Mouse (Mus musculus) R1 (cell line): ENCODE data around the gene Lamc1.
"Not testable (repeated sequence)": the region's sequence is repeated elsewhere in the genome, so short reads cannot be mapped to it uniquely, and the experiment has no call there.

ENCODE experiments used
- DNase-seq: peaks from one replicate; pipeline ENCODE4 v3.0.0-alpha.2; 2018; ENCODE audit warnings: low read depth, low spot score

Gene Lamc1

GRCm38 (mm10) chr1:153331796-153332443 is 666 bp downstream of the Lamc1 start:
- DNase-seq: peak; percentile 67

GRCm38 (mm10) chr1:153331206-153331605 is 1.4 kb downstream of the Lamc1 start:
- DNase-seq: no peak

- peak; percentile 59 for DNase-seq
Observed at GRCm38 (mm10) chr1:153329306-153329705, 3.3 kb downstream of the Lamc1 start.

GRCm38 (mm10) chr1:153327063-153327462 is 5.5 kb downstream of the Lamc1 start:
- DNase-seq: no peak

- no peak for DNase-seq
Observed at GRCm38 (mm10) chr1:153326226-153326625, 6.4 kb downstream of the Lamc1 start.

GRCm38 (mm10) chr1:153321404-153321803 is 11.2 kb downstream of the Lamc1 start:
- DNase-seq: no peak

- DNase-seq: peak; percentile 75
Observed at GRCm38 (mm10) chr1:153320554-153321147, 11.9 kb downstream of the Lamc1 start.

- DNase-seq: peak; percentile 62
Observed at GRCm38 (mm10) chr1:153320121-153320520, 12.5 kb downstream of the Lamc1 start.

GRCm38 (mm10) chr1:153318741-153319140 is 13.8 kb downstream of the Lamc1 start:
- DNase-seq: no peak

GRCm38 (mm10) chr1:153318287-153318686 is 14.3 kb downstream of the Lamc1 start:
- DNase-seq: no peak

GRCm38 (mm10) chr1:153317486-153318260 is 14.9 kb downstream of the Lamc1 start:
- no peak for DNase-seq

- DNase-seq: no peak
Observed at GRCm38 (mm10) chr1:153316956-153317355, 15.6 kb downstream of the Lamc1 start.

- DNase-seq: peak; percentile 91
Observed at GRCm38 (mm10) chr1:153316286-153316685, 16.3 kb downstream of the Lamc1 start.

- DNase-seq: peak; percentile 56
Observed at GRCm38 (mm10) chr1:153315121-153315520, 17.5 kb downstream of the Lamc1 start.

GRCm38 (mm10) chr1:153312992-153313391 is 19.6 kb downstream of the Lamc1 start:
- no peak for DNase-seq

- DNase-seq: no peak
Observed at GRCm38 (mm10) chr1:153310190-153310589, 22.4 kb downstream of the Lamc1 start.

- no peak for DNase-seq
Observed at GRCm38 (mm10) chr1:153309310-153309709, 23.3 kb downstream of the Lamc1 start.

GRCm38 (mm10) chr1:153308915-153309296 is 23.7 kb downstream of the Lamc1 start:
- no peak for DNase-seq

GRCm38 (mm10) chr1:153308179-153308914 is 24.2 kb downstream of the Lamc1 start:
- DNase-seq: peak; percentile 45

- no peak for DNase-seq
Observed at GRCm38 (mm10) chr1:153307509-153308178, 24.9 kb downstream of the Lamc1 start.

GRCm38 (mm10) chr1:153305728-153306127 is 26.9 kb downstream of the Lamc1 start:
- not testable (repeated sequence) for DNase-seq
